Mouse (Mus musculus) cerebral cortex, adult 2 months (tissue): Measurements from ENCODE around the gene Mmp27.

Source experiments
- WGBS: fragments of 180-500 bp; shearing (Covaris S2); methylation state at CpG from one replicate; pipeline ENCODE4 v1.1.7; 2018; 5-methylcytosine and 5-hydroxymethylcytosine counted together

Gene Mmp27

DNA sequence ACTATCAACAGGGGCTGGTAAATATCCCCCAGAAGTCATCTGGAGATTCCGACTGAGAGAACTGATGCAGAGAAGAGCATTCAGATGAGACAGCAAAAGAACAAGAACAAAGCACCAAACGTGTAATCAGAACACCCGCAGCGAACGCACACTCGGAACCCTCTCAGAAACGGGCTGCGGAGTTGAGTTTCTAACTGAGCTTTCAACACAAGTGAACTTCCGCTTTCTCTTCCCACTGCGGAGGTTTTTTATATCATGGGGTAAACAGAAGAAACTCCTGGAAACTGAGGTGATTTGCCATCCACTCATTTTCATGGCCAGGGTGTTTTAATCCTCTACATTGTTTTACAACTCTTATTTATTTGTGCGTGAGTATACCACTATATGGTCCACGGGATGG is 34.4 kb downstream of the Mmp27 start:
- 90% methylated on average over 12 of the region's 12 CpGs for WGBS

DNA sequence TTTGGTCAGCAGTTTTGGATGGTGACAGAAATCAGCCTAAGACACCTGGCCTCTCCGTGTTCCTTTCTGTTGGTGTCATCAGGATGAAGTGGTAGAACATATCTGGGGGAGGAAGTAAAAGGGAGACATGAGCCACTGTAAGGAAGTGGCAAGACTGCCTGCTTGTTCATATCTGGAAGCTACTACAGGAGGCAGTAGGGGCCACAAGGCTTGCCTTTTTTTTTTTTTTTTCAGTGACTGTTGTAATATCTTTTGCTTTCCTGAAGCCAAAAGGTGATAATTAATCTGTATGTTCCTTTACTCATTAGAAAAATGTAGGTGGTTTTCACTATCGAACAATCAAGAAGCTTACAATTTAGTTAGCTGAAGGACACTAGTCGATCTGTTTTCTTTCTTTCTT is 51.4 kb downstream of the Mmp27 start:
- 77% methylated on average over 3 of the region's 3 CpGs for WGBS

DNA sequence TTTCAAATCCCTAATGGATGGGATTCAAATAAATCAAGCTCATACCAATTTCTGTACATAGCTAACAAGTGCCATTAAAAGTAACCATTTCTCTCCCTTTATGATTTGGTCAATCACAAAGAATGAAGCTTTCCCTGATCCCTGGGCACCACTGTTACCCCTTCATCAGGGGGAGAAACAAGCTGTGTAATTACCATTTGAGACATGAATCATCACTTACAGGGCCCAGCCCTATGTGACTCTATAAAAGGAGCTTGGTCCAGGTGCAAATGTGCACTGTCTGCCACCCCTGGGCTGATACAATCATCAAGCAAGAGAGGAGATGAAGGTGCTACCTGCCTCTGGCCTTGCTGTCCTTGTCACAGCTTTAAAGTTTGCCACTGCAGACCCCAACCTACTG is 56.7 kb downstream of the Mmp27 start, which contains the start of gene Mmp20:
TSS of gene Mmp20 (plus strand) at position 301 of the 400 bp plus-strand sequence.

